Mouse (Mus musculus) forebrain, embryonic 16.5 days (tissue): ENCODE data around the gene 1500015O10Rik. TPM values are rescaled to one million over a fixed set of nuclear protein-coding genes. Genes with fewer than 3 reads are reported as not detected.
A peak's percentile ranks its signal among the peaks of the same experiment; 100 is the strongest.

Experiments
- ATAC-seq: fragments of 200-750 bp; cut with Nextera tagmentation; 2 replicates; pipeline ENCODE4 v1.8.0; 2017; ENCODE audit warnings: mild to moderate bottlenecking, moderate library complexity
- H3K27ac ChIP-seq: fragments of 300-500 bp; sonication (generic); 2 replicates; pipeline ENCODE4 v1.5.1; 2014; ENCODE audit warnings: low read length, control low read depth
- H3K27me3 ChIP-seq: fragments of 300-500 bp; sonication (generic); replicated peaks from 2 replicates; pipeline ENCODE4 v1.6.1; 2014; ENCODE audit warnings: low read length; ENCODE audit not compliant: control insufficient read depth, insufficient read depth
- H3K36me3 ChIP-seq: fragments of 300-500 bp; sonication (generic); 2 replicates; pipeline ENCODE4 v1.6.1; 2014; ENCODE audit not compliant: control insufficient read depth, insufficient read depth
- H3K4me1 ChIP-seq: fragments of 300-500 bp; sonication (generic); replicated peaks from 2 replicates; pipeline ENCODE4 v1.6.1; 2014; ENCODE audit warnings: low read length; ENCODE audit not compliant: control insufficient read depth, insufficient read depth
- H3K4me2 ChIP-seq: fragments of 300-500 bp; sonication (generic); 2 replicates; pipeline ENCODE4 v1.6.1; 2014; ENCODE audit warnings: mild to moderate bottlenecking, low read length, control low read depth
- H3K4me3 ChIP-seq: fragments of 300-500 bp; sonication (generic); replicated peaks from 2 replicates; pipeline ENCODE4 v1.5.1; 2014; ENCODE audit warnings: mild to moderate bottlenecking, low read length, control low read depth
- H3K9ac ChIP-seq: fragments of 300-500 bp; sonication (generic); replicated peaks from 2 replicates; pipeline ENCODE4 v1.6.1; 2014; ENCODE audit warnings: low read depth, low read length, control low read depth
- H3K9me3 ChIP-seq: fragments of 300-500 bp; sonication (generic); 2 replicates; pipeline ENCODE4 v1.6.1; 2016; ENCODE audit warnings: low read length; ENCODE audit not compliant: control insufficient read depth
- WGBS: fragments of 180-500 bp; shearing (Covaris S2); extraction: QIAGEN DNeasy Blood & Tissue Kit; methylation state at CpG from one replicate; pipeline ENCODE4 v1.1.7; 2014; 5-methylcytosine and 5-hydroxymethylcytosine counted together
- polyA plus RNA-seq: library from polyadenylated mRNA; unstranded; fragments of >200 nt; fragmentation: Nextera tagmentation; extraction: Ambion mirVana; gene quantifications from 2 replicates; pipeline ENCODE4 v1.2.1, GENCODE M21; 2015

1500015O10Rik gene
- polyA plus RNA-seq, 1 experiment from 2014 or later, result 25.0 TPM

DNA sequence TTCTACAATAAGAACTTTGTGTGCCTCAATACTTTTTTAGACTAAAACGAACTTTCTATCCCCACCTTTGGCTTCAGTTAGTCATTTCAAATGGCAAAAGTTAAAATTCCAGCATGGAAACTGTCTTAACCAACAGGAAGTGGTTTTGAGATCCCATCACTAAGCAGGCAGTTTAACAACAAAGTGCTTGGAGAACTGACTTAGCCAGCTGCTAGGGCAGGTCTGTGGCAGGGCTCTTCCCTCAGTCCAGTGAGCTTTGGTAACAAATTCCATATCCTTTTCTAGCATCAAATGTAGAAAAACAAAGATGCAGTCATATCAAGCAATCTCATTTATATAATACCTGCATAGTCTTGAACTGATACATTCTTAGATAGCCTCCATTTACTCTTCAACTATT lies 7.9 kb upstream of the 1500015O10Rik start:
- Histone ChIP-seq H3K4me3 (no peak overlapping the region), H3K36me3 (no peaks in the 10 kb centered on the region), H3K27me3 (no peaks in the 10 kb centered on the region), H3K4me1 (no peaks in the 10 kb centered on the region), H3K4me2 (no peak overlapping the region), H3K9ac (no peak overlapping the region), H3K9me3 (peaks cover 3% of the 10 kb centered on the region; the same call in 1 of the 2 replicates), H3K27ac (no peak overlapping the region)
- 72% methylated on average over 1 of the region's 1 CpGs for WGBS
- no peak for ATAC-seq

DNA sequence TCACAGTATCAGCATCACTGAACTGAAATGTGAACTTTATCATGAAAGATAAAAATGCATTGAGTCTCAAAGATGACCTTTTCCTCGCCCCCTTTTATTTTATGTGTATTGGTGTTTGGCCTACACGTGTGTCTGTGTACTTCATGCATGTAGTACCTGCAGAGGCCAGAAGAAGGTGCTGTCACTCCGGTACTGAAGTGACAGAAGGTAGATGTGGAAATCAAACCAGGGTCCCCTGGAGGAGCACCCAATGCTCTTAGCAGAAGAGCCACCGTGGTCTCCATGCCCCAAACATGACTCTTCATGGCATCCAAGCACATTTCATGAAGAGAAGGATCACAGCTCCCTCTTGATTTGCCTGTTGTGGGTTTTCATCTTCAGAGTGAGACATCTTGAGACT lies 1.7 kb downstream of the 1500015O10Rik start:
- Histone ChIP-seq H3K4me2 (no peak overlapping the region), H3K27me3 (no peaks in the 10 kb centered on the region), H3K4me3 (no peak overlapping the region), H3K9ac (no peak overlapping the region), H3K4me1 (peaks cover 15% of the 10 kb centered on the region; the same call in 1 of the 2 replicates), H3K9me3 (no peaks in the 10 kb centered on the region), H3K27ac (no peak overlapping the region; the same call in 1 of the 2 replicates), H3K36me3 (no peaks in the 10 kb centered on the region)
- 88% methylated on average over 4 of the region's 4 CpGs for WGBS
- no peak for ATAC-seq

DNA sequence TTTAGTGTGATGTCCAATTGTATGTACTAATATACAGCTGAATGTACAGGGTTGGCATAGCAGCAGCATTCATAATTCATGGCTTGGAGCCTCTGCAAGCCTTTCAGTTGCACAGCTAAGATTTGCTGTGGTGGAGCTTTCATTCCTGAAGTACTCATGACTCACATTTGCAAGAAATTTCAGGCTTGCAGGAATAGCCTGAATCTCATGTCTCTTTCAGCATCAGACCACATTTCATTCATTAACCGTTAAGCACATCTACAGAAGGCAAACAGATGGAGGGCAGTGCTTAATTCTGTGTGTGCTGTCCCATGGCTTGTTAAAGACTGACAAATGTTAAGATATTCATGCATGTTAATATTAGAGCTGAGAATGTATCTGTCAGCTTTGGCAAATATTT lies 2.3 kb downstream of the 1500015O10Rik start:
- Histone ChIP-seq H3K9ac (no peak overlapping the region), H3K27ac (peak overlapping the region; percentile 5; the same call in 1 of the 2 replicates), H3K4me2 (no peak overlapping the region), H3K4me3 (no peak overlapping the region), H3K4me1 (peaks cover 15% of the 10 kb centered on the region; the same call in 1 of the 2 replicates), H3K27me3 (no peaks in the 10 kb centered on the region), H3K9me3 (no peaks in the 10 kb centered on the region), H3K36me3 (no peaks in the 10 kb centered on the region)
- WGBS, result 46% methylated on average over 1 of the region's 1 CpGs
- peak; percentile 70 for ATAC-seq

DNA sequence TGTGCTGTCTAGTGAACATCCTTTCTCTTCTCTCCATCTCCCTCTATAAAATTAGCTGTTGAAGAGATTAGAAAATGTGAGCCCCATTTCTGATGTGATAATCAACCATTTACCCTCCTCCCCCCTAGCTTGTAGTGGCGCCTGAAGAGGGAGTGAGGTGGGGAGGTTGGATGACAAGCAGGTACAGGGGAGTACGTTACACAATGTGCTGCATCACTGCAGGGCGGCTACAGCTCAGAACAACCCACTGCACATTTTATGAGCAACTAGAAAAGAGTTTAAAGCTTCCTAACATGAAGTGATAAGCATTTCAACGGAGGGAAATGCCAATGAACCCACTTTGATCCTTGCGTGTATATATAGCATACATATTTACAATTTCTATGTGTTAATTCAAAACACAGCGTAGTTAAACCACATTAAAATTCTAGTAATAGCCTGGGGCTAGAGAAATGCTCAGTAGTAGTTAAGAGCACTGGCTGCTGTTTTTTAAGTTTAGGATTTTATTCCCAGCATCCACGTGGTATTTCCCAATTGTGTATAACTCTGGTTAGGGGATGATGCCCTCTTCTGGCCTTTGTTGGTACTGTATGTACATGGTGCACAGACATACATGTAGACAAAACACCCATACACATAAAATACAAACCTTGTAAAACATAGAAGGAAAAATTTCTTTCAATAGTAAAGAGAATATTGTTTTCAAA lies 7.6 kb downstream of the 1500015O10Rik start:
- Histone ChIP-seq H3K9ac (no peak overlapping the region), H3K27ac (no peak overlapping the region), H3K4me2 (no peak overlapping the region), H3K27me3 (no peaks in the 10 kb centered on the region), H3K36me3 (no peaks in the 10 kb centered on the region), H3K4me1 (no peaks in the 10 kb centered on the region), H3K4me3 (no peak overlapping the region), H3K9me3 (no peaks in the 10 kb centered on the region)
- WGBS, result 65% methylated on average over 7 of the region's 7 CpGs
- ATAC-seq, result no peak; the same call in none of the 2 replicates

DNA sequence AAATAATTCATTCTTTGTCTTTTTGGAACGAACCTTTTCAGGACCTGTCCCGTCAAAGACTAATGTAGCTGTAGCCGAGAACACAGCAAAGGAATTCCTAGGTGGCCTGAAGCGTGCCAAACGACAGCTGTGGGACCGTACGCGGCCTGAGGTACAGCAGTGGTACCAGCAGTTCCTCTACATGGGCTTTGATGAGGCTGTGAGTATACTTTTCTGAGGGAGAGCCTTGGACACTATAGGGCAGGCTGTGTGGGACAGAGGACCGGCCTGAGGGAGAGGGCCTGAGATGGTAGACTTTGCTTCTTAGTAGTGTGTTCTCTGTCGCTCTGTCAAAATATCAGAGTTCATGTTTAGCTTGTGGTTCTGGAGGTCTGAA lies 8.1 kb downstream of the 1500015O10Rik start:
- H3K4me1 ChIP-seq, result no peaks in the 10 kb centered on the region
- peak; percentile 46 for ATAC-seq
- no peak overlapping the region for H3K27ac ChIP-seq
- WGBS, result 85% methylated on average over 10 of the region's 10 CpGs
- H3K4me3 ChIP-seq, result no peak overlapping the region
- H3K27me3 ChIP-seq, result no peaks in the 10 kb centered on the region
- H3K4me2 ChIP-seq, result no peak overlapping the region
- H3K9me3 ChIP-seq, result no peaks in the 10 kb centered on the region
- no peaks in the 10 kb centered on the region for H3K36me3 ChIP-seq
- no peak overlapping the region for H3K9ac ChIP-seq

DNA sequence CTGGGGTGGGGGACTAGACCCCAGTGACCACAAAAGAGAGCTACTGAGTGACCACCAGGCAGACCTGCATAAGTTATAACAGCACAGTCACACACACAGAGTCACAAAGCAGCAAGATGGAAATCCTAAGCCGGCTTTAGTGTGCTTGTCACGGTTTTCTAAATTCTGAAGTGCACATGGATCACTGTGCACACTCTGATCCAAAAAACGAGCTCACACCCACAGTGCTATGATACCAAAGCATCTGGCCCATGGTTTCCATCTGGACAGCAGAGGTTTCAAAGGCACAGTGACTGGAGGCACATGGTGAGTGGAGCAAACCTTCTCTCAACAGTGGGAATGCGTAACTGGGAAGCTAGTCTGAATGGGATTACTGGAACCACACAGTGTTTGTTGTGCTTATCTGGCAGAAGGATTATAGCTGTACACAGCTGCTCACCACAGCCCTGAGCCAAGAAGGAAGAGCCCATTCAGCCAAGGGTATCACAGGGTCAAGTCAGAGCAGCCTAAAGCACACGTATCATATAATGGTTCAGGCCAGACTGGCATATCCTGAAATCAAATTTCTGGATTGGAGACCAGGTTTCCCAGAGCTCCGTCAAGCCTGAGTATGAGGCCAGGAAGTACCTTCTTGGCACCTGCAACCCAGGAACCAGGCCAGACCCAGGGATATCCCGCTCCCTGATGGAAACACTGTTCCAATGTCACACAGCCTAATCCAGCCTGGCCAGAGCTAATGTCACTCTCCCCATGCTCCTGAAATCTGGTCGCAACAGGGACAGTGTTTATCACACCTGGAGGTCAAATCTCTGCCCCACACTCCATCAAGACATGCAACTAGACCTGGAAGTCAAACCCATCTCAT lies 24.3 kb downstream of the 1500015O10Rik start:
- Histone ChIP-seq H3K36me3 (peaks cover 9% of the 10 kb centered on the region), H3K27me3 (no peaks in the 10 kb centered on the region), H3K4me3 (no peak overlapping the region), H3K4me1 (no peaks in the 10 kb centered on the region), H3K9ac (no peak overlapping the region), H3K27ac (no peak overlapping the region), H3K4me2 (no peak overlapping the region), H3K9me3 (no peaks in the 10 kb centered on the region)
- 76% methylated on average over 8 of the region's 8 CpGs for WGBS
- ATAC-seq, result peak; percentile 40; the same call in 1 of the 2 replicates

DNA sequence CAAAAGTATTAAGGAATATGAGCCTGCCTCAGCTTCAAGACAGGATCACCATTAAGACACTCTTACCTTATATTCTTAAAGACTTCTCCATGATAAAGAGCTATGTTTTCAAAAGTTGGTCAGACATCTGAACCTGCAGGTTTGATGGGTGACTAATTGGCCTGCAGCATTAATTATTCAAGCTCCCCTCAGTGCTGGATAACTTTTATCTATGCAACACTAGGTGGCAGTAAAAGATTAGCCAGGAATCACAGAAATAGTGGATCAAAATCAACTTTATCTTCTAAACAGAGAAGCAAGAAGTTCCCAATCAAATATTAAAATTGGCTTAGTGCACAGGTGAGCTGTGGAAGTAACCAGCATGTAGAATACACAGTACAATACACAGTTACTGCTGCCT lies 29.7 kb downstream of the 1500015O10Rik start:
- peaks cover 12% of the 10 kb centered on the region for H3K36me3 ChIP-seq
- H3K27ac ChIP-seq, result no peak overlapping the region
- no peaks in the 10 kb centered on the region for H3K9me3 ChIP-seq
- H3K4me1 ChIP-seq, result no peaks in the 10 kb centered on the region
- H3K9ac ChIP-seq, result no peak overlapping the region
- no peak overlapping the region for H3K4me2 ChIP-seq
- no peaks in the 10 kb centered on the region for H3K27me3 ChIP-seq
- H3K4me3 ChIP-seq, result no peak overlapping the region
- peak; percentile 28; the same call in 1 of the 2 replicates for ATAC-seq

DNA sequence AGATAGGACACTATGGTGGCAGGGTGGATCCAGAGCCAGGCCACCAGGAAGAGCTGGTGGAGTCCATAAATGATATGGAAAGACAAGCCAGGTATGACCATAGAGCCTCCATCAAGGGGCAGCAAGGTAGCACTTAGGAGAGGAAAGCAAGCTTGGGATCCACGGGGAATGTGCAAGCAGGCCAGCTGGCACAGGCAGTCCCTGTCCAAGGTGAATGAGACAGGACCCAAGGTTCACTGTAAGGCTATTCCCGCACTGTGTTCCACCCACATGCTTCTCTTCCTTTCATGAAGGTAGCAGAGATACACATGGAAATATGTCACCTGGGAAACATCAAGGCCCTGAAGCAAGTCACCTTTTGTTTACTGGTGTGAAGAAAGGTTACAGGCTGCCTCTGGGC lies 34.1 kb downstream of the 1500015O10Rik start:
- WGBS, result 97% methylated on average over 2 of the region's 2 CpGs
- Histone ChIP-seq H3K36me3 (peaks cover 10% of the 10 kb centered on the region), H3K27me3 (no peaks in the 10 kb centered on the region), H3K4me3 (no peak overlapping the region), H3K9ac (no peak overlapping the region), H3K27ac (no peak overlapping the region), H3K4me2 (no peak overlapping the region), H3K4me1 (no peaks in the 10 kb centered on the region), H3K9me3 (no peaks in the 10 kb centered on the region)
- no peak for ATAC-seq

DNA sequence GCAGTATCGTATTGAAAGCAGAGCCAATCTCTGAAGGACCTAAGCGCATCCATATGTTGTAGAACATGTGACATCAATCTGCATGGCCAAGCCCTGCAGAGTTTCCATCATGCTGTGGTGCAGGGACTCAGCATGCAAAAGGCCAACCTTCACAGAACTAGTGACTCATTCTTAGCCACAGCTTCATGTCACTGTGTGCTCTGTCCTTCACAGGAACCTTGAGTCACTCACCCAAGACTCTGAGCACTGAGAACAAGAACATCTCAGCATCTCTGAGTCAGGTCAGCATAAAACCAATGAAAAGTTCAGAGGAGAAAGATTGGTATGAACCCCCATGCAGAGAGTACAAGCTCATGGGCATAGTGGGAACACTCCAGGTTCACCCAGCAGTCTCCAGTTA lies 35.9 kb downstream of the 1500015O10Rik start:
- no peak for ATAC-seq
- no peak overlapping the region for H3K9ac ChIP-seq
- no peaks in the 10 kb centered on the region for H3K27me3 ChIP-seq
- 100% methylated on average over 2 of the region's 2 CpGs for WGBS
- peaks cover 16% of the 10 kb centered on the region for H3K36me3 ChIP-seq
- no peak overlapping the region for H3K4me2 ChIP-seq
- no peaks in the 10 kb centered on the region for H3K4me1 ChIP-seq
- H3K27ac ChIP-seq, result no peak overlapping the region
- no peak overlapping the region for H3K4me3 ChIP-seq
- H3K9me3 ChIP-seq, result no peaks in the 10 kb centered on the region
